Mouse (Mus musculus) cortical plate, adult 2 months (tissue): Measurements from ENCODE around the gene Wnt7a.

Experiments used
- CTCF ChIP-seq: fragments of 200-500 bp; IDR thresholded peaks from 2 replicates; pipeline ENCODE4 v1.5.1; 2011; ENCODE audit warnings: mild to moderate bottlenecking, control low read depth, low read length; ENCODE audit not compliant: insufficient read depth; ENCODE audit errors: extremely low read depth
- POLR2A ChIP-seq: fragments of 200-500 bp; IDR thresholded peaks from 2 replicates; pipeline ENCODE4 v1.6.1; 2011; ENCODE audit warnings: mild to moderate bottlenecking, low read length, control low read depth; ENCODE audit not compliant: insufficient read depth; ENCODE audit errors: extremely low read depth

- TF ChIP-seq POLR2A = no peak
- no peak for TF ChIP-seq CTCF
Observed at GRCm38 (mm10) chr6:91358394-91358793, 52.8 kb downstream of the Wnt7a start.
